Mouse (Mus musculus) CH12.LX (cell line): ENCODE results near the gene Myl9. TPM values are rescaled to one million over a fixed set of nuclear protein-coding genes. Genes with fewer than 3 reads are reported as not detected.

Source experiments
- DNase-seq: peaks from one replicate; pipeline ENCODE4 v3.0.0-alpha.2; 2013; ENCODE audit errors: extremely low read depth
- H3K27ac ChIP-seq: 2 replicates; pipeline ENCODE4 v1.5.1; 2012; ENCODE audit warnings: low read depth, mild to moderate bottlenecking, control low read depth, moderate library complexity; ENCODE audit not compliant: insufficient read depth
- H3K27me3 ChIP-seq: replicated peaks from 2 replicates; pipeline ENCODE3; 2012; ENCODE audit warnings: inconsistent platforms
- H3K36me3 ChIP-seq, 2 experiments: replicated peaks in 1 of 2; 2 replicates each; pipeline versions ENCODE3 to v1.6.1; 2012; ENCODE audit warnings: inconsistent platforms in 1 of 2, low read length in 1 of 2, mild to moderate bottlenecking in 1 of 2, mixed read lengths in 1 of 2, moderate library complexity in 1 of 2; ENCODE audit not compliant: control insufficient read depth in 1 of 2, insufficient read depth in 1 of 2
- H3K4me1 ChIP-seq, 2 experiments: 2 replicates each; pipeline ENCODE4 v1.6.1; 2012; ENCODE audit warnings: inconsistent platforms in 1 of 2, moderate library complexity in 1 of 2; ENCODE audit not compliant: insufficient read depth in 2 of 2, control insufficient read depth in 1 of 2
- H3K4me2 ChIP-seq: 2 replicates; pipeline ENCODE4 v1.6.1; 2012; ENCODE audit warnings: low read depth, mild to moderate bottlenecking, control low read depth; ENCODE audit not compliant: poor library complexity, insufficient read depth, severe bottlenecking
- H3K4me3 ChIP-seq, 3 experiments: fragments of 150-350 bp in 1 of 3; sonication (generic) in 1 of 3; replicated peaks in 1 of 3; 2 replicates each; pipeline versions ENCODE3 to v1.5.1; 2011 to 2012; ENCODE audit warnings: low read depth in 2 of 3, low read length in 2 of 3, mild to moderate bottlenecking in 2 of 3, moderate library complexity in 2 of 3, control low read depth in 1 of 3, improper control_type of control experiment in 1 of 3, inconsistent platforms in 1 of 3, mixed read lengths in 1 of 3; ENCODE audit not compliant: poor library complexity in 1 of 3
- H3K79me2 ChIP-seq: replicated peaks from 2 replicates; pipeline ENCODE4 v1.6.1; 2012; ENCODE audit warnings: mild to moderate bottlenecking, moderate library complexity; ENCODE audit not compliant: control insufficient read depth, poor library complexity, insufficient read depth, severe bottlenecking; ENCODE audit errors: extremely low read depth
- H3K9ac ChIP-seq: 2 replicates; pipeline ENCODE4 v1.6.1; 2012; ENCODE audit warnings: low read depth, mild to moderate bottlenecking, control low read depth, moderate library complexity; ENCODE audit not compliant: insufficient read depth
- H3K9me3 ChIP-seq: replicated peaks from 2 replicates; pipeline ENCODE3; 2012; ENCODE audit warnings: low read length, inconsistent platforms, mixed read lengths
- BHLHE40 ChIP-seq: IDR thresholded peaks from 2 replicates; pipeline ENCODE4 v1.6.1; 2011; ENCODE audit warnings: mild to moderate bottlenecking, low read depth, low read length, improper control_type of control experiment
- CHD1 ChIP-seq: IDR thresholded peaks from 2 replicates; pipeline ENCODE4 v1.6.1; 2012; ENCODE audit warnings: low read depth, low read length, improper control_type of control experiment, inconsistent platforms
- CHD2 ChIP-seq: IDR thresholded peaks from 2 replicates; pipeline ENCODE4 v1.6.1; 2011; ENCODE audit warnings: low read length, improper control_type of control experiment
- CTCF ChIP-seq, 2 experiments: IDR thresholded peaks in 1 of 2; conservative IDR thresholded peaks in 1 of 2; 2 replicates each; pipeline ENCODE4 v1.5.1; 2011 to 2012; ENCODE audit warnings: low read depth in 2 of 2, low read length in 2 of 2, improper control_type of control experiment in 1 of 2, inconsistent platforms in 1 of 2, mild to moderate bottlenecking in 1 of 2, moderate library complexity in 1 of 2
- E2F4 ChIP-seq: IDR thresholded peaks from 2 replicates; pipeline ENCODE4 v1.6.1; 2011; ENCODE audit warnings: low read depth, low read length, improper control_type of control experiment; ENCODE audit not compliant: insufficient replicate concordance
- ELF1 ChIP-seq: IDR thresholded peaks from 2 replicates; pipeline ENCODE4 v1.6.1; 2014; ENCODE audit warnings: low read depth, mild to moderate bottlenecking, inconsistent platforms, low read length, improper control_type of control experiment
- EP300 ChIP-seq: IDR thresholded peaks from 2 replicates; pipeline ENCODE4 v1.6.1; 2011; ENCODE audit warnings: low read length, improper control_type of control experiment
- ETS1 ChIP-seq: conservative IDR thresholded peaks from 2 replicates; pipeline ENCODE4 v1.6.1; 2012; ENCODE audit warnings: low read depth, mild to moderate bottlenecking, inconsistent platforms, low read length, improper control_type of control experiment, moderate library complexity
- GABPA ChIP-seq: IDR thresholded peaks from 2 replicates; pipeline ENCODE4 v1.6.1; 2012; ENCODE audit warnings: low read depth, low read length, improper control_type of control experiment, inconsistent platforms; ENCODE audit not compliant: insufficient replicate concordance
- HCFC1 ChIP-seq: IDR thresholded peaks from 2 replicates; pipeline ENCODE4 v1.6.1; 2012; ENCODE audit warnings: low read depth, mild to moderate bottlenecking, inconsistent platforms, low read length, improper control_type of control experiment
- IRF4 ChIP-seq: IDR thresholded peaks from 2 replicates; pipeline ENCODE4 v1.6.1; 2014; ENCODE audit warnings: low read depth, mild to moderate bottlenecking, inconsistent platforms, low read length, improper control_type of control experiment
- JUN ChIP-seq: IDR thresholded peaks from 2 replicates; pipeline ENCODE4 v1.6.1; 2011; ENCODE audit warnings: low read depth, mild to moderate bottlenecking, low read length, improper control_type of control experiment, moderate library complexity; ENCODE audit not compliant: insufficient read depth
- JUND ChIP-seq: conservative IDR thresholded peaks from 2 replicates; pipeline ENCODE4 v1.6.1; 2011; ENCODE audit warnings: low read depth, low read length, improper control_type of control experiment
- MAFK ChIP-seq: IDR thresholded peaks from 2 replicates; pipeline ENCODE4 v1.6.1; 2011; ENCODE audit warnings: low read length, improper control_type of control experiment; ENCODE audit not compliant: insufficient replicate concordance
- MAX ChIP-seq: IDR thresholded peaks from 2 replicates; pipeline ENCODE4 v1.6.1; 2011; ENCODE audit warnings: low read length, improper control_type of control experiment
- MAZ ChIP-seq: IDR thresholded peaks from 2 replicates; pipeline ENCODE4 v1.6.1; 2012; ENCODE audit warnings: low read depth, mild to moderate bottlenecking, inconsistent platforms, low read length, improper control_type of control experiment, moderate library complexity
- MXI1 ChIP-seq: IDR thresholded peaks from 2 replicates; pipeline ENCODE4 v1.6.1; 2011; ENCODE audit warnings: mild to moderate bottlenecking, low read depth, low read length, improper control_type of control experiment
- NELFE ChIP-seq: IDR thresholded peaks from 2 replicates; pipeline ENCODE4 v1.6.1; 2011; ENCODE audit warnings: low read depth, low read length, improper control_type of control experiment
- PAX5 ChIP-seq: IDR thresholded peaks from 2 replicates; pipeline ENCODE4 v1.6.1; 2012; ENCODE audit warnings: low read length, inconsistent platforms, mixed read lengths
- POLR2A ChIP-seq: IDR thresholded peaks from 2 replicates; pipeline ENCODE4 v1.6.1; 2011; ENCODE audit warnings: low read depth, mild to moderate bottlenecking, improper control_type of control experiment, low read length
- POLR2AphosphoS2 ChIP-seq: IDR thresholded peaks from 2 replicates; pipeline ENCODE4 v1.6.1; 2011; ENCODE audit warnings: low read depth, low read length, improper control_type of control experiment
- RAD21 ChIP-seq: IDR thresholded peaks from 2 replicates; pipeline ENCODE4 v1.6.1; 2011; ENCODE audit warnings: low read depth, mild to moderate bottlenecking, low read length, improper control_type of control experiment, moderate library complexity
- SMC3 ChIP-seq: IDR thresholded peaks from 2 replicates; pipeline ENCODE4 v1.6.1; 2011; ENCODE audit warnings: low read depth, low read length, improper control_type of control experiment
- TCF12 ChIP-seq: IDR thresholded peaks from 2 replicates; pipeline ENCODE4 v1.6.1; 2014; ENCODE audit warnings: low read depth, mild to moderate bottlenecking, inconsistent platforms, low read length, improper control_type of control experiment
- UBTF ChIP-seq: IDR thresholded peaks from 2 replicates; pipeline ENCODE4 v1.6.1; 2012; ENCODE audit warnings: low read depth, mild to moderate bottlenecking, inconsistent platforms, low read length, improper control_type of control experiment, moderate library complexity
- USF2 ChIP-seq: conservative IDR thresholded peaks from 2 replicates; pipeline ENCODE4 v1.6.1; 2011; ENCODE audit warnings: low read depth, low read length, improper control_type of control experiment
- ZC3H11A ChIP-seq: IDR thresholded peaks from 2 replicates; pipeline ENCODE4 v1.6.1; 2012; ENCODE audit warnings: low read depth, mild to moderate bottlenecking, inconsistent platforms, low read length, improper control_type of control experiment
- ZKSCAN1 ChIP-seq: IDR thresholded peaks from 2 replicates; pipeline ENCODE4 v1.6.1; 2012; ENCODE audit warnings: low read depth, inconsistent platforms, low read length, improper control_type of control experiment, borderline replicate concordance
- ZNF384 ChIP-seq: IDR thresholded peaks from 2 replicates; pipeline ENCODE4 v1.6.1; 2012; ENCODE audit warnings: low read depth, low read length, improper control_type of control experiment, inconsistent platforms
- dilution Hi-C: fragments of 300-500 bp; cut with MboI; formaldehyde crosslinking; loops from 2 replicates; pipeline ENCODE4 v1.14.3; 2020; ENCODE audit warnings: low sequenced_read_pairs; ENCODE audit not compliant: extremely low pct_unique_long_range_greater_than_20kb, extremely low pct_ligation_motif_present
- in situ Hi-C: fragments of 300-500 bp; cut with MboI; formaldehyde crosslinking; loops from 3 replicates; pipeline ENCODE4 v1.14.3; 2019; ENCODE audit warnings: low sequenced_read_pairs, low pct_ligation_motif_present, low pct_unique_long_range_greater_than_20kb, mixed read lengths
- polyA plus RNA-seq: library from polyadenylated mRNA; unstranded; fragments of >175 nt; gene quantifications from 2 replicates; pipeline ENCODE4 v1.2.1, GENCODE M21; 2012; ENCODE audit warnings: low read depth; ENCODE audit not compliant: insufficient read length
- total RNA-seq, 2 experiments: library from RNA; depleted of rRNA; stranded (reverse); fragments of 300-350 nt in 1 of 2; fragments of >200 nt in 1 of 2; gene quantifications; 2 replicates each; pipeline ENCODE4 v1.2.3; 2012 to 2014

The Myl9 gene
- total and polyA plus RNA-seq, 3 experiments: not detected

DNA sequence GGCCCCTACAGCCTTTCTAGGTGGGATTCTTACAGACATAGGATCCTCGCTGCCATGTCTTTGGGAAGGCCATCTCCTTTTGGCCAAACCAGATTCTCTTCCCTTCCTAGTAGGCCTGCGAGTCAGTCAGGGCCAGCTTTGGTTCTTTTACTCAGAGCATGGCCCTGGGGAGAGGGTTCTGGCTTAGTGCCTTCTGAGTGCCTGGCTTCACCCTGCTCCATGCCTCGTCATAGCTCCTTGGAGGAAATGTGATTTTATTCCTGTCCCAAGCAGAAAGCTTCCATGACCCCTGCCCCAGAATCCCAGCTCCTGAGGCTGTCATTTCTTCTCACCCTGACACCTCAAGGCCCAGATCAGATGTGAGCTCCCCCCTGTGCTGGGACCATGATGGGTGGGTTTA is 27.9 kb upstream of the Myl9 start:
- dilution Hi-C loops (no loop called here), in situ Hi-C loops (no loop called here)
- peaks cover 13 to 49% of the 10 kb centered on the region in 2 experiments for H3K4me1 ChIP-seq

DNA sequence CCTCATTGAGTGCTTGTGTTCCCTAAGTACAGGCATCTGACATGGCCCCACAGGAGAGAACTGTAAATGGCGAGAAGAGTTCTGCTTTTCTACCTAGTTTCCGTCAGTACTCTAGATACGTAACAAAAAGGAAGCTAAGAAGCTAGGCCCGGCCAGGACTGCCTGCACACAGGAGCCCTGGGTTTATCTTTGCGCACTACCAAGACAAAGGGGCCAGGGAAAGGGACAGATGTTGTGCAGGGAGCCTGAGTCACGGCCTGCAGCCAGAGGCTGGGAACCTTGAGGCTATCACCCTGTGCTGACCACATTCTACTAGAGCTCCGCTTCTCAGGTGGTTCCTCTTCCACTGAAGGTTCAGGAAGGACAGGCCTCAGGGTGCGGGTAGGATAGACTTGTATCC is 25.5 kb upstream of the Myl9 start:
- H3K9ac ChIP-seq: no peak overlapping the region
- H3K4me1 ChIP-seq: peaks cover 0 to 29% of the 10 kb centered on the region in 2 experiments; a peak in 2 of 4 replicates
- dilution Hi-C loops: no loop called here
- H3K4me3 ChIP-seq: no peak overlapping the region
- no peaks in the 10 kb centered on the region for H3K79me2 ChIP-seq
- in situ Hi-C loops: no loop called here
- no peak for TF ChIP-seq CHD1
- no peak for TF ChIP-seq ZKSCAN1
- TF ChIP-seq BHLHE40: no peak
- TF ChIP-seq MAX: no peak
- no peak for TF ChIP-seq PAX5
- no peak for TF ChIP-seq POLR2A
- TF ChIP-seq MXI1: no peak
- no peak for TF ChIP-seq CHD2
- no peak for TF ChIP-seq HCFC1
- TF ChIP-seq RAD21: no peak
- no peak for TF ChIP-seq ZC3H11A
- no peak for TF ChIP-seq POLR2AphosphoS2
- no peak for TF ChIP-seq JUN
- no peak for TF ChIP-seq UBTF
- no peak for TF ChIP-seq MAFK
- TF ChIP-seq E2F4: no peak
- no peak for TF ChIP-seq ELF1
- no peak for TF ChIP-seq IRF4
- TF ChIP-seq SMC3: no peak
- H3K27ac ChIP-seq: no peak overlapping the region
- H3K4me2 ChIP-seq: no peak overlapping the region
- no peak for DNase-seq
- H3K36me3 ChIP-seq: peaks cover 12 to 85% of the 10 kb centered on the region in 2 experiments
- no peaks in the 10 kb centered on the region for H3K27me3 ChIP-seq
- H3K9me3 ChIP-seq: no peaks in the 10 kb centered on the region

More for the DNA sequence above, 27.9 kb upstream of the Myl9 start:
- no peaks in the 10 kb centered on the region for H3K27me3 ChIP-seq
- no peak for DNase-seq
- H3K27ac ChIP-seq: no peak overlapping the region
- H3K79me2 ChIP-seq: no peaks in the 10 kb centered on the region
- H3K9me3 ChIP-seq: no peaks in the 10 kb centered on the region
- no peak overlapping the region for H3K4me3 ChIP-seq
- no peak overlapping the region for H3K4me2 ChIP-seq
- TF ChIP-seq ETS1 (no peak), JUND (no peak), TCF12 (no peak), IRF4 (no peak), MAFK (no peak), MAZ (no peak), MXI1 (no peak), MAX (no peak), ZNF384 (no peak), CHD2 (no peak), USF2 (no peak), CHD1 (no peak), ZC3H11A (no peak), JUN (no peak), EP300 (no peak), CTCF (conservative IDR thresholded peaks at IDR 0.05 in 1 of 2, IDR thresholded peaks at IDR 0.05 in 1 of 2; ENCODE audit: low read depth in 2 of 2, low read length in 2 of 2) (no peak), GABPA (no peak), NELFE (no peak)
- H3K9ac ChIP-seq: no peak overlapping the region
- H3K36me3 ChIP-seq: peaks cover 8 to 82% of the 10 kb centered on the region in 2 experiments
